Mouse (Mus musculus): ENCODE results near the gene Lmna. TPM values are rescaled to one million over a fixed set of nuclear protein-coding genes. Genes with fewer than 3 reads are reported as not detected.

Gene Lmna
- polyA plus RNA-seq, 2 experiments, result 238 to 402 TPM

DNA sequence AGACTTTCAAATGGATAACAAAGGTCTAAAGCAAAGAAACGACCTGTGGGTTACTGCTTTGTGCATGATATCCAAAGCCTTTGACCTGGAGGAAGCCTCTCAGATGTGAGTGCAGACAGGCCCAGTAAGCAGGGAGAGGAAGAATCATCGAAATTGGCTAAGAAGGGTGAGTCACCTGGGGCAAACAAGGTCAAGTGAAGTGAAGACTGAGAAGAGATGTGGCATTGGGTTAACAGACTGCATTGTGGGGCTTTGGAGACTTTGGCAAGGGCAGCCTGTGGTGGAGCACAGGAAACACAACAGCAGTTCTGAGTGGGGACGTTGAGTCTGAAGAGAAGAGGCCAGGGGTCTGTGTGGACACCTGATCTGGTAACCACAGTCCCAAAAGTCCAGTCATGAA is 45.3 kb downstream of the Lmna start:
- WGBS, result 55% methylated on average over 3 of the region's 3 CpGs
- ATAC-seq (ENCODE audit: low FRiP score, low read depth) (no peak), DNase-seq (ENCODE audit: low spot score) (no peak)
- Histone ChIP-seq H3K4me3 (replicated peaks; ENCODE audit: low read length) (no peak overlapping the region), H3K4me2 (replicated peaks; ENCODE audit: low read depth, low read length, severe bottlenecking) (no peak overlapping the region), H3K36me3 (ENCODE audit: control insufficient read depth, insufficient read depth, low read length) (no peaks in the 10 kb centered on the region), H3K4me1 (ENCODE audit: control insufficient read depth, insufficient read depth, low read length) (no peaks in the 10 kb centered on the region), H3K9me3 (ENCODE audit: control insufficient read depth, low read length) (no peaks in the 10 kb centered on the region), H3K27me3 (ENCODE audit: control insufficient read depth, insufficient read depth, low read length) (no peaks in the 10 kb centered on the region), H3K9ac (ENCODE audit: low read depth, low read length, severe bottlenecking) (no peak overlapping the region), H3K27ac (replicated peaks; ENCODE audit: low read depth, low read length) (no peak overlapping the region)
- no peak for TF ChIP-seq POLR2A (IDR thresholded peaks at IDR 0.05; ENCODE audit: borderline replicate concordance, extremely low read depth, insufficient read depth, insufficient read length)

DNA sequence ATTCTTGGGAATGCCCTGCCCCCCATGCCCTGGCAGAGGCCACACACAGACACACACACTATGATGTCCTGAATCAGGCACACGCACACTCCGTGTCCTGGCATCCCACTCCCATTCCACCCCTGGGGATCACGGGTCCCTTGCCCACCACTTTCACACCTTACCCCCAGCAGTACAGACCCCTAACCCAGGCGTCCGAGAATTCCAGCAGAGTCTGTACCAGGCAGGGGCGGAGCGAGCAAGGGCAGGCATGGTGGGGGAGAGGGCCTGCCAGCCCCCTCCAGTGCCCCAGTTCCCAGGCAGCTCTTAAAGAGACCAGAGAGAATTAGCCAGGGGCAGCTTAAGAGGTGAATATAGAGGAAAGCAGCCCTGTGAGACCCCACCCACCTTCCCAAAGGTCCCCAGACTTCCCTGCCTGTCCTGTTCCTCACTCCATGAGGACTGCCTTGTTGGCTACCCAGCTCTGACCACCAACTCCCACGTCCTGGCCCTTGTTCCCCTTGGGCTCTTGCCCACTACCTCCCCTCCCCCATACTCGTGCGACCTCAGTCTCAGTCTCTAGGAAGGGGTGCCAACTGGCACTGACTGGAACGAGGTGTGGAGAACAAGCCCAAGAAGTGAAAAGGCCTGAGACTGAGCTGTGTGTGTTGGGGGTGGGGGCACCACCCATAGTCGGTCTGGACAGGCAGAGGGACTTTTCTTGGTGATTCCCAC is 48.6 kb downstream of the Lmna start, which contains the start of gene Sema4a:
Sema4a (minus strand) TSS at position 200 of the 714 bp plus-strand sequence.
- H3K4me2 ChIP-seq (replicated peaks; ENCODE audit: low read depth, low read length, severe bottlenecking), result 0 out of 2 replicates have a peak within 1 kb of the TSS, but pooled peaks have one; percentile 5
- H3K9ac ChIP-seq (ENCODE audit: low read depth, low read length, severe bottlenecking), result peak within 1 kb of the TSS; percentile 1; the same call in 1 of the 2 replicates
- TF ChIP-seq POLR2A (IDR thresholded peaks at IDR 0.05; ENCODE audit: borderline replicate concordance, extremely low read depth, insufficient read depth, insufficient read length), result no peak
- 33% methylated on average over 12 of the region's 12 CpGs for WGBS
- ATAC-seq (ENCODE audit: low FRiP score, low read depth) (no peak), DNase-seq (ENCODE audit: low spot score) (no peak)
- H3K27ac ChIP-seq (replicated peaks; ENCODE audit: low read depth, low read length), result no peak within 1 kb of the TSS
- no peaks in the 10 kb centered on the region for H3K27me3 ChIP-seq (ENCODE audit: control insufficient read depth, insufficient read depth, low read length)
- H3K9me3 ChIP-seq (ENCODE audit: control insufficient read depth, low read length), result no peaks in the 10 kb centered on the region
- H3K4me1 ChIP-seq (ENCODE audit: control insufficient read depth, insufficient read depth, low read length), result 0 out of 2 replicates have a peak, but pooled peaks cover 6% of the 10 kb centered on the region
- no peaks in the 10 kb centered on the region for H3K36me3 ChIP-seq (ENCODE audit: control insufficient read depth, insufficient read depth, low read length)
- no peak within 1 kb of the TSS for H3K4me3 ChIP-seq (replicated peaks; ENCODE audit: low read length)

DNA sequence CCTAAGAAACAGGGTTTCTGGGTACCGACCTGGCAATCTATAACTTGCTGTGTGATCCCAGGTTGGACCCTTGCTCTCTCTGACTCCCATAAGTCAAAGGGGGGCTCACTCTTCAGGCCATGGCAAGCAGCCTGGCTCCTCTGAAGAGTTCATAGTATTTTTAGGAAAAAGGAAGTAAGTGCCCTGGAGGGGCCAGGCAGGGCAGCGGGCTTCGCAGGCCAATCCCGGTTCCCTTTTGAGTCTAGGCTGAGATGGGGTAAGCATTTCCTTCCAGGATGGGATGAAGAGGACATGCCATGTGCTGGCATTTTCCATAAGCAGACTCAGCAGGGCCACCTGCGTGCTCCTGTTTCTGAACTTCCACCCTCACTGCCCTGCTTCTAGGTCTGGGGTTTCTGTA is 49.7 kb downstream of the Lmna start:
- no peaks in the 10 kb centered on the region for H3K9me3 ChIP-seq (ENCODE audit: control insufficient read depth, low read length)
- 72% methylated on average over 5 of the region's 5 CpGs for WGBS
- no peak for ATAC-seq (ENCODE audit: low FRiP score, low read depth)
- TF ChIP-seq POLR2A (IDR thresholded peaks at IDR 0.05; ENCODE audit: borderline replicate concordance, extremely low read depth, insufficient read depth, insufficient read length), result no peak
- H3K4me2 ChIP-seq (replicated peaks; ENCODE audit: low read depth, low read length, severe bottlenecking), result no peak overlapping the region
- 0 out of 2 replicates have a peak, but pooled peaks cover 6% of the 10 kb centered on the region for H3K4me1 ChIP-seq (ENCODE audit: control insufficient read depth, insufficient read depth, low read length)
- no peak overlapping the region for H3K9ac ChIP-seq (ENCODE audit: low read depth, low read length, severe bottlenecking)
- DNase-seq (ENCODE audit: low spot score), result no peak
- no peak overlapping the region for H3K4me3 ChIP-seq (replicated peaks; ENCODE audit: low read length)
- H3K27me3 ChIP-seq (ENCODE audit: control insufficient read depth, insufficient read depth, low read length), result no peaks in the 10 kb centered on the region
- no peak overlapping the region for H3K27ac ChIP-seq (replicated peaks; ENCODE audit: low read depth, low read length)
- no peaks in the 10 kb centered on the region for H3K36me3 ChIP-seq (ENCODE audit: control insufficient read depth, insufficient read depth, low read length)

DNA sequence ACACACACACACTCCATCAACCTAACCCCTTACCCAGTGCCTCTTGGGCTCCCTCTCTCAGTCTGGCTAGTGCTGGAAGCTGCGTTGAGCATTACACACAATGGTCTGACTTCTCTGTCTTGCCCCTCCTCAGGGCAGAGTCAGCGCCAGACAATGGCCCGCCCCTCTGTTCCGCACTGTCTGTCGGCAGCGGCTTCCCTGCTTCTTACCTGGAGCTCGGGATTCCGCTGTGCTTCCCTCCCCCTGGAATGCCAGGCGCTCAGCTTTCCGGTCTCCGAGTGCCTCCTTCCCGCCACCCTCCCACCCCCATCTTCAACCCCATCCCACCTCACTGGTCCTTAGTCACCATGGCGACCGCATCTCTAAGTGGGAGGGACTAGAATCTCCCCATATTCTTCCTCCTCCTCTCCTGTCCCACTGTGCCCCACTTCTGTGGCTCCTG is 51.0 kb downstream of the Lmna start:
- Histone ChIP-seq H3K4me1 (ENCODE audit: control insufficient read depth, insufficient read depth, low read length) (0 out of 2 replicates have a peak, but pooled peaks cover 6% of the 10 kb centered on the region), H3K9me3 (ENCODE audit: control insufficient read depth, low read length) (no peaks in the 10 kb centered on the region), H3K27me3 (ENCODE audit: control insufficient read depth, insufficient read depth, low read length) (no peaks in the 10 kb centered on the region), H3K36me3 (ENCODE audit: control insufficient read depth, insufficient read depth, low read length) (no peaks in the 10 kb centered on the region), H3K4me2 (replicated peaks; ENCODE audit: low read depth, low read length, severe bottlenecking) (peak overlapping the region; percentile 43), H3K4me3 (replicated peaks; ENCODE audit: low read length) (peak overlapping the region; percentile 18), H3K9ac (ENCODE audit: low read depth, low read length, severe bottlenecking) (peak overlapping the region; percentile 34; the same call in 1 of the 2 replicates), H3K27ac (replicated peaks; ENCODE audit: low read depth, low read length) (no peak overlapping the region)
- no peak for ATAC-seq (ENCODE audit: low FRiP score, low read depth)
- no peak for DNase-seq (ENCODE audit: low spot score)
- no peak for TF ChIP-seq POLR2A (IDR thresholded peaks at IDR 0.05; ENCODE audit: borderline replicate concordance, extremely low read depth, insufficient read depth, insufficient read length)
- WGBS, result 3% methylated on average over 14 of the region's 14 CpGs

DNA sequence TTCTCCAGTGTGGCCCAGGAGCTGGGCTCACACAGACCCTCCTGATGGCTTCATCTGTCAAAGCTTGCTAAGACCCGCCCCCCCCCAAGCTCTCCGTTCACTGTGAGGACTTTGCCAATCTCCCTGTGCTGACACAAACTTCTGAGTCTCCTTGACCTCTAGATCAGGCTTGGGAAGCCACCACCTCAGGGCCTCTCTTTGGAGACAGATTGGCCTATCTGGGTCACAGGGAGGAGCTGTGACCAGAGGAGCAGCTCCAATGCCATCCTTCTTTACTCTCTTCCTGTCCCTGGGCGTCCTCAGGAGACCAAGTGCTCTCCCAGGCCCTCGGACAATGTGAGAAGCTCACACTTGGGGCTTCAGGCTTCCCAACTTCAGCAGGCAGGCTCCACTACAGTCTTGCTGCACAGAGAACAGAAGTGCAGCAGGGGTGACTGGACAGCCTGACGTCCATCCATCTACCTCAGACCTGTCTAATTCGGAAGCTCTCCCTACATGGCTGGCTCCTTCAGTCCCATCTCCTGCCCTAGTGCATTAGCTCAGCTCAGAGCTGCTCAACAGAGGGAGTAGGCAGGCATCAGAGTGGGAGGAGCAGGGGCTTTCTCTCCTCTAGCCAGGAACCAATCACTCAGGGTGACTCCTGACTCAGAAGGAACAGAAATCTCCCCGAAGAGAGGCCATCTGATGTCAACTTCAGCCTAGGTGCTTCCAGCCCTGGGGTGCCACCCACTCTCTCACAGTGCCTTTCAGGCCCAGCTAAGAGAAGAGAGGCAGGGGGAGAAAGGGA is 52.8 kb downstream of the Lmna start:
- H3K9ac ChIP-seq (ENCODE audit: low read depth, low read length, severe bottlenecking), result no peak overlapping the region
- ATAC-seq (ENCODE audit: low FRiP score, low read depth) (no peak), DNase-seq (ENCODE audit: low spot score) (no peak)
- no peak overlapping the region for H3K4me2 ChIP-seq (replicated peaks; ENCODE audit: low read depth, low read length, severe bottlenecking)
- H3K27me3 ChIP-seq (ENCODE audit: control insufficient read depth, insufficient read depth, low read length), result no peaks in the 10 kb centered on the region
- no peak for TF ChIP-seq POLR2A (IDR thresholded peaks at IDR 0.05; ENCODE audit: borderline replicate concordance, extremely low read depth, insufficient read depth, insufficient read length)
- H3K36me3 ChIP-seq (ENCODE audit: control insufficient read depth, insufficient read depth, low read length), result no peaks in the 10 kb centered on the region
- H3K27ac ChIP-seq (replicated peaks; ENCODE audit: low read depth, low read length), result no peak overlapping the region
- H3K9me3 ChIP-seq (ENCODE audit: control insufficient read depth, low read length), result no peaks in the 10 kb centered on the region
- 0 out of 2 replicates have a peak, but pooled peaks cover 6% of the 10 kb centered on the region for H3K4me1 ChIP-seq (ENCODE audit: control insufficient read depth, insufficient read depth, low read length)
- H3K4me3 ChIP-seq (replicated peaks; ENCODE audit: low read length), result no peak overlapping the region
- WGBS, result 69% methylated on average over 7 of the region's 7 CpGs
